Comparison of ENCODE assay signal across 8 mouse cellular contexts in the genomic region with DNA sequence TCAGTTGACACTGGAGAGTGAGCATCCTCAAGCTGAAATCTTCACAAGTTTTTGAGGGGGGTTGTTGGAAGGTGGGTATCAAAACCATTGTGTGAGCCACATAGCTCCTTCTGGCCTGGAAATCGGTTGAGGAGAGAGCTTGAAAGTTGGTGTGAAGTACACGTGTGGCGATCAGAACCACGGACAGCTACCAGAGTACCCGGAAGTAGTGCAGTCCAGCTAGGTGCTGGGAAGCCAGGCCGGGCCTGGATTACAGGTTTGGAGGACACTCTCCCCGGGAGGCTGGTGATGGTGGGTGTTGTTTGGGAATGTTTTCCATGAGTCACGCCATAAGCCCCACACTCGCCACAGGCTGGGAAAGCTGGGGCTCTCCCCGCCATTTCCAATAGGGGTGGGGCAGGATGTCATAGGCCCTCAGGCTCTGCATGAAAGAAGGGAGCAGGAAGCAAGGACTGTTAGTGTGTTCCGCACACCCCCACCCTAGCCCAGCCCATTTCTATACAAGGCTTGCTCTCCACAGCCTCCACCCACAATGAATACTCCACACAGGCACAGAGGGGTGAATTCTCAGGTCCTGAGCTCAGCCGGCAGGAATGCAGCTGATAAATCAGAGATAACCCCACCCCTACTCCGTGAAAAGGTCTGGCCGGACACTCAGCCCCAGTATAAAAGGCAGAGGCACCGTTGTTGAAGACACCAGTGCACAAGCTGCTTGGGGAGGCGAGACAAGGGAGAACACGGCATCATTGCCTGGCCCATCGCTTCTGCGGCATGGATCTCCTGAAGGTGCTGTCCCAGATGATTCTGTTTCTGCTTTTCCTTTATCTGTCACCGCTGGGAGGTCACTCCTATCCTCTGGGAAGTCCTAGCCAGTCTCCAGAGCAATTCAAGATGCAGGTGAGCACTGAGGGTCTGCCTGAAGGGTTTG. TPM values are rescaled to one million over a fixed set of nuclear protein-coding genes. Genes with fewer than 3 reads are reported as not detected.
DNase-seq lines count a peak whose midpoint lies in the region; ATAC-seq and TF ChIP-seq lines count a peak whose summit lies in the region.
"Had no signal": no experiment of that assay in that cellular context is flagged by ENCODE, and none has a peak within 500 bp of the region (broad histone marks: within the 10 kb centered on the region; RNA-seq: fewer than 3 reads in every experiment).

A gene (plus strand): TSS at position 584 of the 928 bp plus-strand sequence.

- 12% methylated on average over 20 of the region's 20 CpGs for WGBS in heart, embryonic 15.5 days
- 32% methylated on average over 20 of the region's 20 CpGs for WGBS in limb, embryonic 14.5 days
- whole genome bisulfite sequencing in stomach, postnatal 0 days, result 25% methylated on average over 20 of the region's 20 CpGs

- H3K4me2 ChIP-seq in heart, embryonic 15.5 days, result peak within 1 kb of the TSS; percentile 61
- H3K4me2 ChIP-seq in limb, embryonic 14.5 days (replicated peaks; ENCODE audit: low read depth, low read length, severe bottlenecking), result no peak within 1 kb of the TSS
- H3K4me2 ChIP-seq in stomach, postnatal 0 days (replicated peaks; ENCODE audit: low read depth), result no peak within 1 kb of the TSS

- ATAC-seq in heart, embryonic 15.5 days (replicated peaks; ENCODE audit: insufficient number of reproducible peaks, insufficient read depth, low FRiP score, low read depth), result peak; percentile 90
- no peak for ATAC-seq in limb, embryonic 14.5 days (ENCODE audit: low FRiP score, low read depth)
- peak; percentile 68 for ATAC-seq in stomach, postnatal 0 days (ENCODE audit: low FRiP score, low TSS enrichment)

- 0 out of 2 replicates have a peak, but pooled peaks cover 3% of the 10 kb centered on the region for H3K27me3 ChIP-seq in heart, embryonic 15.5 days
- no peaks in the 10 kb centered on the region for H3K27me3 ChIP-seq in limb, embryonic 14.5 days (ENCODE audit: control insufficient read depth, insufficient read depth, low read length)
- H3K27me3 ChIP-seq in stomach, postnatal 0 days (ENCODE audit: control insufficient read depth, insufficient read depth, low read length), result no peaks in the 10 kb centered on the region

- peak within 1 kb of the TSS in 1 of 2 experiments; percentile 29; a peak in 1 of 4 replicates for H3K4me3 ChIP-seq in ES-E14 (ENCODE audit: insufficient read depth in 1 of 2, low read depth in 1 of 2, low read length in 2 of 2, poor library complexity in 1 of 2, severe bottlenecking in 1 of 2)
- peak within 1 kb of the TSS; percentile 49 for H3K4me3 ChIP-seq in heart, embryonic 15.5 days
- H3K4me3 ChIP-seq in limb, embryonic 14.5 days (replicated peaks; ENCODE audit: low read length), result no peak within 1 kb of the TSS
- no peak within 1 kb of the TSS for H3K4me3 ChIP-seq in stomach, postnatal 0 days (ENCODE audit: low read depth, low read length)

- TF ChIP-seq EP300 in stomach, postnatal 0 days (optimal IDR thresholded peaks at IDR 0.05), result no peak

- no peak within 1 kb of the TSS for H3K9ac ChIP-seq in ES-E14 (ENCODE audit: insufficient read depth, low read depth, low read length, poor library complexity, severe bottlenecking)
- peak within 1 kb of the TSS; percentile 54 for H3K9ac ChIP-seq in heart, embryonic 15.5 days
- H3K9ac ChIP-seq in limb, embryonic 14.5 days (ENCODE audit: low read depth, low read length, severe bottlenecking), result no peak within 1 kb of the TSS
- H3K9ac ChIP-seq in stomach, postnatal 0 days (ENCODE audit: low read length), result no peak within 1 kb of the TSS

- intact Hi-C loops in left cerebral cortex, postnatal 4 days (cut with DNase I), result no loop called here
- intact Hi-C loops in left cerebral cortex, postnatal 36 days (cut with DNase I), result no loop called here

- no peaks in the 10 kb centered on the region for H3K36me3 ChIP-seq in ES-E14 (ENCODE audit: control insufficient read depth, insufficient read depth, low read length, poor library complexity, severe bottlenecking)
- H3K36me3 ChIP-seq in heart, embryonic 15.5 days, result no peaks in the 10 kb centered on the region
- no peaks in the 10 kb centered on the region for H3K36me3 ChIP-seq in limb, embryonic 14.5 days (ENCODE audit: control insufficient read depth, insufficient read depth, low read length)
- H3K36me3 ChIP-seq in stomach, postnatal 0 days (ENCODE audit: control insufficient read depth, insufficient read depth, low read length), result no peaks in the 10 kb centered on the region

- H3K27ac ChIP-seq in ES-E14 (ENCODE audit: insufficient read depth, low read depth, low read length, poor library complexity, severe bottlenecking), result no peak within 1 kb of the TSS; the same call in 1 of the 2 replicates
- peak within 1 kb of the TSS; percentile 81 for H3K27ac ChIP-seq in heart, embryonic 15.5 days
- no peak within 1 kb of the TSS for H3K27ac ChIP-seq in limb, embryonic 14.5 days (replicated peaks; ENCODE audit: low read depth, low read length)
- H3K27ac ChIP-seq in stomach, postnatal 0 days (replicated peaks), result no peak within 1 kb of the TSS

- TF ChIP-seq POLR2A in limb, embryonic 14.5 days (IDR thresholded peaks at IDR 0.05; ENCODE audit: borderline replicate concordance, extremely low read depth, insufficient read depth, insufficient read length), result no peak

- no peak for TF ChIP-seq CTCF in stomach, postnatal 0 days (IDR thresholded peaks at IDR 0.05; ENCODE audit: low read depth)

- DNase-seq in ES-E14 (ENCODE audit: low read depth, low spot score), result peak; percentile 54
- DNase-seq in adrenal gland, postnatal 10 days, result peak; percentile 73
- DNase-seq in limb, embryonic 14.5 days (ENCODE audit: low spot score), result peak; percentile 43
- DNase-seq in stomach, postnatal 0 days (ENCODE audit: low spot score), result peak; percentile 76
- no peak for DNase-seq in left cerebral cortex, postnatal 4 days
- no peak for DNase-seq in left cerebral cortex, postnatal 36 days (ENCODE audit: low spot score in 2 of 2)

- H3K4me1 ChIP-seq in ES-E14 (ENCODE audit: control insufficient read depth in 2 of 2, insufficient read depth in 2 of 2, low read length in 2 of 2, poor library complexity in 1 of 2), result peaks cover 0 to 5% of the 10 kb centered on the region in 2 experiments; a peak in 2 of 4 replicates
- peaks cover 14% of the 10 kb centered on the region for H3K4me1 ChIP-seq in heart, embryonic 15.5 days (replicated peaks)
- H3K4me1 ChIP-seq in limb, embryonic 14.5 days (ENCODE audit: control insufficient read depth, insufficient read depth, low read length), result no peaks in the 10 kb centered on the region
- H3K4me1 ChIP-seq in stomach, postnatal 0 days (replicated peaks; ENCODE audit: control insufficient read depth, insufficient read depth), result no peaks in the 10 kb centered on the region

- H3K9me3 ChIP-seq in ES-E14 (ENCODE audit: control insufficient read depth, insufficient read depth, low read depth, low read length), result no peaks in the 10 kb centered on the region
- no peaks in the 10 kb centered on the region for H3K9me3 ChIP-seq in heart, embryonic 15.5 days (replicated peaks)
- no peaks in the 10 kb centered on the region for H3K9me3 ChIP-seq in limb, embryonic 14.5 days (ENCODE audit: control insufficient read depth, low read length)
- H3K9me3 ChIP-seq in stomach, postnatal 0 days (ENCODE audit: control insufficient read depth, low read length), result no peaks in the 10 kb centered on the region

- in situ Hi-C loops in ES-E14 (cut with MboI; ENCODE audit: low sequenced_read_pairs in 2 of 2, unreplicated experiment in 2 of 2), result no loop called here

TF ChIP-seq in ES-E14, 5 proteins besides CTCF, POLR2A, EP300 and RAD21:
- TF ChIP-seq CHD2 (IDR thresholded peaks at IDR 0.05; ENCODE audit: low read depth, low read length), result no peak
- no peak for TF ChIP-seq ZNF384 (IDR thresholded peaks at IDR 0.05; ENCODE audit: low read depth, low read length)
- TF ChIP-seq ZC3H11A (IDR thresholded peaks at IDR 0.05; ENCODE audit: borderline replicate concordance, low read depth, low read length), result no peak
- TF ChIP-seq HCFC1 (IDR thresholded peaks at IDR 0.05; ENCODE audit: borderline replicate concordance, insufficient read depth, low read length), result no peak
- TF ChIP-seq MAFK (IDR thresholded peaks at IDR 0.05; ENCODE audit: insufficient read depth, low read depth, low read length), result no peak

RNA-seq across cellular contexts. Expression of the gene that starts here (rescaled TPM):
- 0.95 and 3.8 TPM in 2 replicates for total RNA-seq in ES-E14 (2012; rRNA removed)
- not detected for total RNA-seq in adrenal gland, postnatal 10 days (2021)
- 130 and 171 TPM in 2 replicates for polyA plus RNA-seq in heart, embryonic 15.5 days (2015; fragmentation: Nextera tagmentation; extraction: Ambion mirVana)
- polyA plus RNA-seq in limb, embryonic 14.5 days (2012; rRNA removed), result 0.11 TPM in 1 of 2 replicates, not detected in the other
- polyA plus RNA-seq in limb, embryonic 14.5 days (2014; fragmentation: Nextera tagmentation; extraction: Ambion mirVana), result 0.44 TPM in 1 of 2 replicates, not detected in the other
- polyA plus RNA-seq in stomach, postnatal 0 days (2015; fragmentation: Nextera tagmentation; extraction: Ambion mirVana), result not detected in 2 replicates
- total RNA-seq in left cerebral cortex, postnatal 4 days (2021), result not detected
- not detected for total RNA-seq in left cerebral cortex, postnatal 36 days (2021)
- polyA plus RNA-seq: large intestine, adult 2 months had no signal

Comparison
In these comparisons a context has a peak if more than half of its experiments do, and no peak if none do; other contexts are left out.
1. RNA of the gene that starts here (polyA plus RNA-seq): 130 to 171 TPM in heart, embryonic 15.5 days; 0.11 to 0.44 TPM in limb, embryonic 14.5 days and not detected in stomach, postnatal 0 days; every median in the first group is over 10 times any median in the second.
2. Peak in DNase-seq in adrenal gland, postnatal 10 days; RNA of the gene not detected or under 1 TPM.
3. Peak in DNase-seq in limb, embryonic 14.5 days; RNA of the gene not detected or under 1 TPM.
4. Peak in DNase-seq and ATAC-seq in stomach, postnatal 0 days; RNA of the gene not detected or under 1 TPM.